Mouse (Mus musculus) heart, embryonic 15.5 days (tissue): ENCODE measurements around the gene Tln2. TPM values are rescaled to one million over a fixed set of nuclear protein-coding genes. Genes with fewer than 3 reads are reported as not detected.

ENCODE experiments used
- ATAC-seq: fragments of 200-750 bp; cut with Nextera tagmentation; replicated peaks from 2 replicates; pipeline ENCODE4 v1.8.0; 2017; ENCODE audit warnings: low read depth, moderate TSS enrichment; ENCODE audit not compliant: insufficient number of reproducible peaks, insufficient read depth, low FRiP score
- H3K27ac ChIP-seq: fragments of 300-500 bp; sonication (generic); 2 replicates; pipeline ENCODE4 v1.5.1; 2015; ENCODE audit warnings: mild to moderate bottlenecking, inconsistent platforms
- H3K27me3 ChIP-seq: fragments of 300-500 bp; sonication (generic); 2 replicates; pipeline ENCODE4 v1.6.1; 2015; ENCODE audit warnings: inconsistent platforms
- H3K36me3 ChIP-seq: fragments of 300-500 bp; sonication (generic); 2 replicates; pipeline ENCODE4 v1.6.1; 2015; ENCODE audit warnings: mild to moderate bottlenecking, inconsistent platforms
- H3K4me1 ChIP-seq: fragments of 300-500 bp; sonication (generic); replicated peaks from 2 replicates; pipeline ENCODE4 v1.6.1; 2015; ENCODE audit warnings: inconsistent platforms
- H3K4me2 ChIP-seq: fragments of 300-500 bp; sonication (generic); 2 replicates; pipeline ENCODE4 v1.6.1; 2015; ENCODE audit warnings: inconsistent platforms, mild to moderate bottlenecking, moderate library complexity
- H3K4me3 ChIP-seq: fragments of 300-500 bp; sonication (generic); 2 replicates; pipeline ENCODE4 v1.5.1; 2015; ENCODE audit warnings: mild to moderate bottlenecking, inconsistent platforms
- H3K9ac ChIP-seq: fragments of 300-500 bp; sonication (generic); 2 replicates; pipeline ENCODE4 v1.6.1; 2015; ENCODE audit warnings: mild to moderate bottlenecking, inconsistent platforms
- H3K9me3 ChIP-seq: fragments of 300-500 bp; sonication (generic); replicated peaks from 2 replicates; pipeline ENCODE4 v1.6.1; 2016; ENCODE audit warnings: inconsistent platforms
- WGBS: fragments of 180-500 bp; shearing (Covaris S2); methylation state at CpG from one replicate; pipeline ENCODE4 v1.1.7; 2015; ENCODE audit warnings: mixed read lengths; 5-methylcytosine and 5-hydroxymethylcytosine counted together
- polyA plus RNA-seq: library from polyadenylated mRNA; unstranded; fragments of >200 nt; fragmentation: Nextera tagmentation; extraction: Ambion mirVana; gene quantifications from 2 replicates; pipeline ENCODE4 v1.2.1, GENCODE M21; 2015

Gene Tln2
- polyA plus RNA-seq, 1 experiment from 2014 or later, result 65.7 TPM

DNA sequence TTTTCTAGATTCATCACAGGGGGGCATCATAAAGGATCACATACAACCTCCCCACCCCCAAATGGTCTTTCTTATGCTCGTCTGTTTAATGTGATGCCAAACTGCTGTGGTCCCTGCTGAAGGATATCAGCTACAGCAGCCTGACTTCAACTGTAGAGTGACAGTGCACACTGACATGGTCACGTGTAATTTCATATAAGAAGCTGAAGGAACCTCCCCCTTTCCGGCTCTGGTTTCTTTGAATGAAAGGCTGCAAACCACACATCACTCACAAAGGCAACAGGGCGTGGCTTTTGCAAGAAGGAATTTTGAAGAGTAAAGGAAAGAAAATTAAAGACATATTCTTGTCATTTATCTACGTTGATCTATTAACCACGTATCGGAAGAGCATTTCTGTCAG lies 154.8 kb downstream of the Tln2 start:
- Histone ChIP-seq H3K27me3 (no peaks in the 10 kb centered on the region), H3K9ac (no peak overlapping the region), H3K4me2 (no peak overlapping the region), H3K4me1 (peaks cover 16% of the 10 kb centered on the region), H3K36me3 (no peaks in the 10 kb centered on the region), H3K27ac (no peak overlapping the region), H3K4me3 (no peak overlapping the region), H3K9me3 (no peaks in the 10 kb centered on the region)
- 76% methylated on average over 7 of the region's 7 CpGs for WGBS
- ATAC-seq, result no peak

GRCm38 (mm10) chr9:67399563-67399962 lies 159.9 kb downstream of the Tln2 start:
- Histone ChIP-seq H3K4me3 (no peak overlapping the region), H3K27ac (no peak overlapping the region), H3K4me1 (peaks cover 8% of the 10 kb centered on the region), H3K9ac (no peak overlapping the region), H3K27me3 (no peaks in the 10 kb centered on the region), H3K4me2 (no peak overlapping the region), H3K36me3 (peaks cover 12% of the 10 kb centered on the region; the same call in 1 of the 2 replicates), H3K9me3 (no peaks in the 10 kb centered on the region)
- WGBS, result 84% methylated on average over 6 of the region's 6 CpGs
- no peak for ATAC-seq

- Histone ChIP-seq H3K9me3 (no peaks in the 10 kb centered on the region), H3K36me3 (peaks cover 17% of the 10 kb centered on the region; the same call in 1 of the 2 replicates), H3K4me1 (no peaks in the 10 kb centered on the region), H3K4me2 (no peak overlapping the region), H3K4me3 (no peak overlapping the region), H3K27me3 (no peaks in the 10 kb centered on the region), H3K9ac (no peak overlapping the region), H3K27ac (no peak overlapping the region)
- WGBS, result 86% methylated on average over 3 of the region's 3 CpGs
- ATAC-seq, result no peak
Measured at GRCm38 (mm10) chr9:67397756-67398155, 161.7 kb downstream of the Tln2 start.

- H3K4me1 ChIP-seq, result no peaks in the 10 kb centered on the region
- no peak overlapping the region for H3K27ac ChIP-seq
- H3K9me3 ChIP-seq, result no peaks in the 10 kb centered on the region
- H3K27me3 ChIP-seq, result no peaks in the 10 kb centered on the region
- H3K4me2 ChIP-seq, result no peak overlapping the region
- no peak overlapping the region for H3K9ac ChIP-seq
- H3K36me3 ChIP-seq, result peaks cover 17% of the 10 kb centered on the region; the same call in 1 of the 2 replicates
- WGBS, result 85% methylated on average over 3 of the region's 3 CpGs
- H3K4me3 ChIP-seq, result no peak overlapping the region
- ATAC-seq, result no peak
Measured at GRCm38 (mm10) chr9:67396446-67396845, 163.1 kb downstream of the Tln2 start.

DNA sequence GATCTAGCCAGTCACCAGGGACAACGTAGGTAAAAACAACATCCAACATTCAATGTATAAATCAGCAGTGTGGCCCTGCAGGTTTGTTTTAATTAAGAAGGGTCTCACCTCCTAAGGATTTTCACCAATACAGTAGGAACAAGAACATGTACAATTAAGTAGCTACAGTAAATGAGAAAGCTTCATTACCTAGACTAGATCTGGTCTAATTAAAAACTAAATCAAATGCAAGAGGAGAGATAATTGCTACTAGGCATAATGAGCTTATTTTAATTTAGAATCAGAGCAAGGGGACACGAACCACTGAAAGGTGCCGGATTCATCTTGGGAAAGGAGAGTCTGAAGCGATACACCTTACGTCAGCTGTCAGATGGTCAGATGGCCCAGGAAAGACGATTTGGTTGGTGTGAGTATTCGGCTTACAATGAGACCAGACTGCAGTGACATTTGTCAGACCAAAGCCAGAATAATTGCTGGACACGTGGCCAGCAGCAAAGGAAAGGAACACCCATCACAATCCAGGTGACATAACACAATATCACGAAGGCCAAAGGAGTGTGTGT lies 175.4 kb downstream of the Tln2 start:
- Histone ChIP-seq H3K4me2 (no peak overlapping the region), H3K27me3 (no peaks in the 10 kb centered on the region), H3K27ac (no peak overlapping the region), H3K36me3 (peaks cover 25% of the 10 kb centered on the region; the same call in 1 of the 2 replicates), H3K9ac (no peak overlapping the region), H3K4me1 (no peaks in the 10 kb centered on the region), H3K9me3 (no peaks in the 10 kb centered on the region), H3K4me3 (no peak overlapping the region)
- 85% methylated on average over 9 of the region's 9 CpGs for WGBS
- ATAC-seq, result no peak

- no peak overlapping the region for H3K9ac ChIP-seq
- no peak overlapping the region for H3K4me3 ChIP-seq
- no peak for ATAC-seq
- no peak overlapping the region for H3K4me2 ChIP-seq
- H3K36me3 ChIP-seq, result peaks cover 13% of the 10 kb centered on the region; the same call in 1 of the 2 replicates
- no peak overlapping the region for H3K27ac ChIP-seq
- 32% methylated on average over 5 of the region's 5 CpGs for WGBS
- no peaks in the 10 kb centered on the region for H3K4me1 ChIP-seq
- no peaks in the 10 kb centered on the region for H3K27me3 ChIP-seq
- H3K9me3 ChIP-seq, result no peaks in the 10 kb centered on the region
Measured at GRCm38 (mm10) chr9:67380095-67380494, 179.4 kb downstream of the Tln2 start.

DNA sequence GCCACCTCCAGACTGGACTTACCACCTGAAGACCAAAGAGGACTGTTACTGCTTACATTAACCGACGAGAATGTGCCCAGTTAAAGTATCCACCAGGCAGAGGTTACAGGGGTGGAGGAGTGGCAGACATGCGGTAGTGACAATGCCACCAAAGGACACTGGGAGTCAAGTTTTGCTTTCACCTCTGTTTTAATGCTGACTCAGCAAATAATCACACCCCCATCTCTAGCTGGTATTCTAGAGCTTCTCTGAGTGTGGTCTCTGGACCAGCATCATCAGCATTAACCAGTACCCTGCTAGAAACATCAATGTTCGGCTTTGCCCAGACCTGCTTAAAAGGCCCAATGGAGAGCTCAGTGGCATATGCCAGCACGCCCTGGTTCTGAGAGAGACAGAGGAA lies 180.7 kb downstream of the Tln2 start:
- no peak overlapping the region for H3K9ac ChIP-seq
- 92% methylated on average over 5 of the region's 5 CpGs for WGBS
- H3K4me2 ChIP-seq, result no peak overlapping the region
- no peaks in the 10 kb centered on the region for H3K4me1 ChIP-seq
- H3K27me3 ChIP-seq, result no peaks in the 10 kb centered on the region
- no peaks in the 10 kb centered on the region for H3K9me3 ChIP-seq
- H3K4me3 ChIP-seq, result no peak overlapping the region
- H3K27ac ChIP-seq, result no peak overlapping the region
- ATAC-seq, result no peak
- peaks cover 12% of the 10 kb centered on the region; the same call in 1 of the 2 replicates for H3K36me3 ChIP-seq

DNA sequence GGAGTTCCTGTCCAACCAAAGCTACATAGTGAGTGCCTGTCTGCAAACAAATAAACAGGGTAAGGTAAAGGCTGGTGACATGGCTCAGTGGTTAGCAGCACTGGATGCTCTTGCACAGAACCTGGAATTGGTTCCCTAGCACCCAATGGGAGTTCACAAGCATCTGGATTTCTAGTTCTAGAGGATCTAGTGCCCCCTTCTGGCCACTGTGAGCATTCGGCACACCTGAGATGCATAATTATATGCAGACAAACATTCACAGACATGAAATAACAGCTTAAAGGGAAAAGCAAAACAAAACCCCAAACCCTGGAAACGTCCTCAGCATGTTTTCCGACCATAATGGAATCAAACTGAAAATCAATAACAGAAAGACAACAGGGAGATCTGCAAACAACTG lies 191.4 kb downstream of the Tln2 start:
- H3K4me2 ChIP-seq, result no peak overlapping the region
- no peak overlapping the region for H3K27ac ChIP-seq
- 0 out of 2 replicates have a peak, but pooled peaks cover 3% of the 10 kb centered on the region for H3K9me3 ChIP-seq
- no peak overlapping the region for H3K4me3 ChIP-seq
- ATAC-seq, result no peak
- H3K4me1 ChIP-seq, result no peaks in the 10 kb centered on the region
- no peaks in the 10 kb centered on the region for H3K27me3 ChIP-seq
- no peak overlapping the region for H3K9ac ChIP-seq
- peaks cover 29% of the 10 kb centered on the region for H3K36me3 ChIP-seq
- WGBS, result 94% methylated on average over 3 of the region's 3 CpGs

- Histone ChIP-seq H3K4me1 (peaks cover 3% of the 10 kb centered on the region; the same call in 1 of the 2 replicates), H3K4me3 (no peak overlapping the region), H3K27ac (no peak overlapping the region), H3K9me3 (no peaks in the 10 kb centered on the region), H3K36me3 (peaks cover 23% of the 10 kb centered on the region), H3K27me3 (no peaks in the 10 kb centered on the region), H3K4me2 (no peak overlapping the region), H3K9ac (no peak overlapping the region)
- 79% methylated on average over 10 of the region's 10 CpGs for WGBS
- ATAC-seq, result no peak
Measured at GRCm38 (mm10) chr9:67362511-67362910, 197.0 kb downstream of the Tln2 start.

DNA sequence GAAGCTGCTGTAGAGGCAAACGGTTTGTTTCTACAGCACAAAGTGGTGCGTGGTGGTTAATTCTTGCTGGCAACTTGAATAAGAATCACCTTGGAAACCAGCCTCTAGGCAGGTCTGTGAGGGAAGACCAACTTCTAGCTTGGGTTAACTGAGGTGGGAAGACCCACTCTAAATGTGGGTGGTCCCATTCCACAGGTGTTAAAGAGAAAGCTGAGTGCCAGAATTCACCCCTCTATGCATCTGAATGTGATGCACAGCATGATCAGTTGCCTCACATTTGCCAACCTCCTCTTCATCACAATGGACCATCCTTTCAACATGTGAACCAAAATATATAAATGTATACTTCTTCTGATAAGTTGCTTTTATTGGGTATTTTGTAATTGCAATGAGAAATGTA lies 197.4 kb downstream of the Tln2 start:
- WGBS, result 87% methylated on average over 2 of the region's 2 CpGs

DNA sequence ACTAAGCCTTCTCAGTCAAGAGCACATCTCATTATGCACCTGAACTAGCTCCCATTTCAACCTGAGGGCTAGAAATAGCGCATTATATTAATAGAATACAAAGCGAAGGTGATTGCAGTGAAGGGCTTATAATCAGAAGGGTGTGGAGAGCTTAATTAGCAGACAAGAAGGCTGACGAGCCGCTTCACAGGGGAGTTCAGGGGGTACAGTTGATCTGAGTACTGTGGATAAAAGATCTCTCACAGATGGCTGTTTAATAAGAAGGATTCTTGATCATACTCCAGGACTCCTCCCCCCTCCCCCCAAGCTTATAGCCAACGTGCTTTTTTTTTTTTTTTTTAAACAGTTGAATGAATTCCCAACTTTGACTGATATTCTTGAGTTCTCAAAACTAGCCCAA lies 198.0 kb downstream of the Tln2 start:
- H3K27ac ChIP-seq, result no peak overlapping the region
- WGBS, result 66% methylated on average over 5 of the region's 5 CpGs
- H3K4me3 ChIP-seq, result no peak overlapping the region
- peaks cover 26% of the 10 kb centered on the region for H3K36me3 ChIP-seq
- no peak for ATAC-seq
- H3K9me3 ChIP-seq, result no peaks in the 10 kb centered on the region
- H3K27me3 ChIP-seq, result no peaks in the 10 kb centered on the region
- H3K4me1 ChIP-seq, result peaks cover 3% of the 10 kb centered on the region; the same call in 1 of the 2 replicates
- no peak overlapping the region for H3K9ac ChIP-seq
- H3K4me2 ChIP-seq, result no peak overlapping the region

More for the DNA sequence above, 197.4 kb downstream of the Tln2 start:
- H3K9ac ChIP-seq, result no peak overlapping the region
- no peaks in the 10 kb centered on the region for H3K9me3 ChIP-seq
- no peak overlapping the region for H3K4me3 ChIP-seq
- H3K27ac ChIP-seq, result no peak overlapping the region
- peaks cover 3% of the 10 kb centered on the region; the same call in 1 of the 2 replicates for H3K4me1 ChIP-seq
- H3K4me2 ChIP-seq, result no peak overlapping the region
- H3K27me3 ChIP-seq, result no peaks in the 10 kb centered on the region
- no peak for ATAC-seq
- H3K36me3 ChIP-seq, result peaks cover 26% of the 10 kb centered on the region

DNA sequence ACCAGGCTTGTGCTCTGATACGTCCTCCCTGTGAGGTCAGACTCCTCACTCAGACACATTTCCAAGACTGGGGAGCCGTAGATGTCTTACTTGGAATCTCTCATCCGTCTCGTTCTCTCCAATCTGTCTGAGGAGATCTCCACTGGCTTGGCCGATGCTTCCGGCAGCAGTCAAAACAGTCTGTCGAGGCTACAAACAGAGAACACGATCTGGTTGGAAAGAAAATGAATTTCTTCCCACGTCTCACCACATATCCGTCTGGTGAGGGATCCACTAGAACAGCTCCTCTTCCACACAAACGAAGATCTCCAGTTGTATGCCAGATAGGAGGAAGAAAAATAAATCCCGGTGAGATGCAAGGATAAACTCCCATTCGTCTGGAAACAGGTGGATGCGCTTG lies 205.1 kb downstream of the Tln2 start:
- no peak overlapping the region for H3K4me3 ChIP-seq
- no peaks in the 10 kb centered on the region for H3K4me1 ChIP-seq
- no peaks in the 10 kb centered on the region for H3K9me3 ChIP-seq
- no peak for ATAC-seq
- WGBS, result 91% methylated on average over 14 of the region's 14 CpGs
- no peak overlapping the region for H3K4me2 ChIP-seq
- H3K36me3 ChIP-seq, result peaks cover 15% of the 10 kb centered on the region; the same call in 1 of the 2 replicates
- no peak overlapping the region for H3K9ac ChIP-seq
- no peak overlapping the region for H3K27ac ChIP-seq
- H3K27me3 ChIP-seq, result no peaks in the 10 kb centered on the region
